In the genomic region with DNA sequence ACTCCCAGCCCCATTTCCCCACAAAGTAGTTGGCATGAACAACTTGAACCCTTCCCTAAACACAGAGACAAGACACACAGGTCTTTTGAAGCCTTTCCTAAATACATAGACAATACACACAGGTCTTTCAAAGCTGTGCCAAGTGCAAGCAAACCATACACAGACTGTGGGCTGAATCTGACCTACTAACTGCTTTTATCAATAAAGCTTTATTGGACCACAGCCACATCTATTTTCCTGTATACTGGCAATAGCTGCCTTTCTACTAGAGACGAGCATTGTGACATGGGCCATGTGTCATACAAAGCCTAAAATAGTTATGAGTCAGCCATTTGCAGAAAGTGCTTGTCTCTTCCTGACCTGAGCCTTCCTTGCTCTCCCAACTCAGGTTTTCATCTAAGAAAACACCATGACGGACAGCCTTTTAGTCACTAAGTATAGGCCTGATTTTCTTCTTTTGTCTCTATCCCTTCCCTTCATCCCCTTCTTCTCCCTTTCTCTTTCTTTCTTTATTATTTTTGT, we compare ENCODE assay signal across 9 mouse cellular contexts.
"Had no signal": no experiment of that assay in that cellular context is flagged by ENCODE, and none has a peak within 500 bp of the region (broad histone marks: within the 10 kb centered on the region; RNA-seq: fewer than 3 reads in every experiment).

No protein-coding gene starts in this region.

- H3K27ac ChIP-seq: limb, embryonic 13.5 days; liver, embryonic 13.5 days; midbrain, embryonic 15.5 days; neural tube, embryonic 12.5 days had no signal

- H3K9ac ChIP-seq: limb, embryonic 13.5 days; liver, embryonic 13.5 days; midbrain, embryonic 15.5 days; neural tube, embryonic 12.5 days had no signal

- H3K4me1 ChIP-seq: neural tube, embryonic 12.5 days had no signal

- H3K36me3 ChIP-seq: limb, embryonic 13.5 days; liver, embryonic 13.5 days; midbrain, embryonic 15.5 days; neural tube, embryonic 12.5 days had no signal

- H3K9me3 ChIP-seq: limb, embryonic 13.5 days; liver, embryonic 13.5 days; midbrain, embryonic 15.5 days; neural tube, embryonic 12.5 days had no signal

- ATAC-seq: midbrain, embryonic 15.5 days had no signal

- H3K27me3 ChIP-seq: limb, embryonic 13.5 days; liver, embryonic 13.5 days; midbrain, embryonic 15.5 days; neural tube, embryonic 12.5 days had no signal

- H3K4me3 ChIP-seq: limb, embryonic 13.5 days; liver, embryonic 13.5 days; midbrain, embryonic 15.5 days; neural tube, embryonic 12.5 days had no signal

- DNase-seq: kidney, adult 8-10 months; kidney, postnatal 14 days; left cerebral cortex, postnatal 4 days; liver, embryonic 13.5 days; lung, adult 18-20 months; thymus, postnatal 36 days had no signal

- H3K4me2 ChIP-seq: limb, embryonic 13.5 days; liver, embryonic 13.5 days; midbrain, embryonic 15.5 days; neural tube, embryonic 12.5 days had no signal
